Mouse (Mus musculus): Measurements from ENCODE around the gene Tmem114. TPM values are rescaled to one million over a fixed set of nuclear protein-coding genes. Genes with fewer than 3 reads are reported as not detected.

Tmem114 gene
- total and polyA plus RNA-seq, 3 experiments = not detected

DNA sequence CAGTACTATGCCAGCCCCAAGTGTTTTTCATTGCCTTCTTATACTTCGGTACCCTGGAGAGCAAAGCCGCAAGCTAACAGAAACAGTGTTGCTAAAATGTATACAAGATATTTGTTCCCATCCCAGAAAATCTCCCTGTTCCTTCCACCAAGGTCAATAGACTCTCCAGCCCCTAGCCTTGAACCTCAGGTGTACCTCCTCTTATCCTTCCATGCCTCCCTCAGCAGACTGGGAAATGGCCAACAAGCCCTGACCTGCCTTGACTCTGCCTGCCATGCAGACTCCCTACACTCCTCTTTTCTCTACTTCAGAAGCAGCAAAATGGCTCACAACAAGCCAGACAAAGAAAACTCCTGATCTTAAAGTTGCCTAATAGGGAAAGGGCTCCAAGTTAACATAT is 28.4 kb upstream of the Tmem114 start:
- TF ChIP-seq GATA1 (IDR thresholded peaks at IDR 0.05; ENCODE audit: borderline replicate concordance, low read length) (no peak), TAL1 (conservative IDR thresholded peaks at IDR 0.05; ENCODE audit: low read depth, low read length) (no peak), POLR2AphosphoS5 (IDR thresholded peaks at IDR 0.05; ENCODE audit: insufficient replicate concordance, low read depth, low read length) (no peak), CTCF (IDR thresholded peaks at IDR 0.05; ENCODE audit: low read depth, low read length) (no peak), GATA2 (IDR thresholded peaks at IDR 0.05; ENCODE audit: borderline replicate concordance, low read depth, low read length) (no peak)
- Histone ChIP-seq H3K4me3 (ENCODE audit: low read depth, low read length) (no peak overlapping the region), H3K9me3 (replicated peaks) (no peaks in the 10 kb centered on the region), H3K36me3 (replicated peaks) (no peaks in the 10 kb centered on the region), H3K4me1 (ENCODE audit: insufficient read depth, low read depth, low read length) (peaks cover 5% of the 10 kb centered on the region; the same call in 1 of the 2 replicates), H3K27me3 (ENCODE audit: insufficient read depth, low read length) (peaks cover 22% of the 10 kb centered on the region)
- DNase-seq (ENCODE audit: low spot score) (no peak), ATAC-seq (ENCODE audit: extremely low read depth, insufficient number of reproducible peaks, low FRiP score, poor library complexity, severe bottlenecking) (no peak)

DNA sequence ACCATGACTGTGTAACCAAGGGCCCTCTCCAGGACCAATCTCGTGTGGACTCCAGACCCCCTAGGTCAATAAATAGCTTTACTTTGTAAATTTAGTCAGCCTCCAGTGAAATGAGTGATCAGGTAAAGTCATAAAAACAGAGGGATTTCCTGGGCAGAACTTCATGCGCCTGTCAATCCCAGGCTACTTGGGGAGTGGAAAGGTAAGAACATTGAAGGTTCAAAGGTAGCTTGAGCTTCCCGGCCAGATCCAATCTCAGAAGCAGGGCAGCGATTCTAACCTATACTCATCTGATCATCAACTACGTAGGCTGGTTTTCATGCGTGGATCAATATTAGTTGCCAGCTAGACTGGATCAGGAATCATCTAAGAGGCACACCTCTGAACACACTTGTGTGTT is 21.3 kb upstream of the Tmem114 start:
- Histone ChIP-seq H3K4me1 (ENCODE audit: insufficient read depth, low read depth, low read length) (no peaks in the 10 kb centered on the region), H3K36me3 (replicated peaks) (no peaks in the 10 kb centered on the region), H3K9me3 (replicated peaks) (no peaks in the 10 kb centered on the region), H3K4me3 (ENCODE audit: low read depth, low read length) (no peak overlapping the region), H3K27me3 (ENCODE audit: insufficient read depth, low read length) (peaks cover 10% of the 10 kb centered on the region)
- ATAC-seq (ENCODE audit: extremely low read depth, insufficient number of reproducible peaks, low FRiP score, poor library complexity, severe bottlenecking) (no peak), DNase-seq (ENCODE audit: low spot score) (no peak)
- TF ChIP-seq GATA1 (IDR thresholded peaks at IDR 0.05; ENCODE audit: borderline replicate concordance, low read length) (no peak), POLR2AphosphoS5 (IDR thresholded peaks at IDR 0.05; ENCODE audit: insufficient replicate concordance, low read depth, low read length) (no peak)

DNA sequence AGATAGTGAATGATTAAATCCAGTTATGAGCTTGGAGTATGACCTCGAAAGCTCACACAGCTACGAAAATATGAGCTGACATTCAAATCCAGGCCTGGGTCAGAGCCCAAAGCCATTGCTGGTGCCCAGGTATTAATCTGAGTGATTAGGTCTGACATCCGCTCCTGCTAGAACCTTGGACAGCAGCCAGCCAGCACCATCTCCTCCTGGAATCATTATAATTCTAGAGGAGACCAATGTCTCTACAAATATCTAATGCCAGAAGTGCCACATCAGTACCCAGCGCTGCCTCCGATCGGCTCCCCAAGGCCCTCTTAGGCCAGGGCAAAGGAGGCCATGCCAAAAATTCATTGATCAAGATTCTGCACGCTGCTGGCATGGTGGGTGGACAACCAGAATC is 20.0 kb upstream of the Tmem114 start:
- Histone ChIP-seq H3K36me3 (replicated peaks) (no peaks in the 10 kb centered on the region), H3K4me1 (ENCODE audit: insufficient read depth, low read depth, low read length) (no peaks in the 10 kb centered on the region), H3K4me3 (ENCODE audit: low read depth, low read length) (no peak overlapping the region), H3K27me3 (ENCODE audit: insufficient read depth, low read length) (peaks cover 10% of the 10 kb centered on the region), H3K9me3 (replicated peaks) (no peaks in the 10 kb centered on the region)
- DNase-seq (ENCODE audit: low spot score) (no peak), ATAC-seq (ENCODE audit: extremely low read depth, insufficient number of reproducible peaks, low FRiP score, poor library complexity, severe bottlenecking) (no peak)
- TF ChIP-seq GATA2 (IDR thresholded peaks at IDR 0.05; ENCODE audit: borderline replicate concordance, low read depth, low read length) (no peak), GATA1 (IDR thresholded peaks at IDR 0.05; ENCODE audit: borderline replicate concordance, low read length) (no peak), CTCF (IDR thresholded peaks at IDR 0.05; ENCODE audit: low read depth, low read length) (no peak), TAL1 (conservative IDR thresholded peaks at IDR 0.05; ENCODE audit: low read depth, low read length) (no peak), POLR2AphosphoS5 (IDR thresholded peaks at IDR 0.05; ENCODE audit: insufficient replicate concordance, low read depth, low read length) (no peak)

DNA sequence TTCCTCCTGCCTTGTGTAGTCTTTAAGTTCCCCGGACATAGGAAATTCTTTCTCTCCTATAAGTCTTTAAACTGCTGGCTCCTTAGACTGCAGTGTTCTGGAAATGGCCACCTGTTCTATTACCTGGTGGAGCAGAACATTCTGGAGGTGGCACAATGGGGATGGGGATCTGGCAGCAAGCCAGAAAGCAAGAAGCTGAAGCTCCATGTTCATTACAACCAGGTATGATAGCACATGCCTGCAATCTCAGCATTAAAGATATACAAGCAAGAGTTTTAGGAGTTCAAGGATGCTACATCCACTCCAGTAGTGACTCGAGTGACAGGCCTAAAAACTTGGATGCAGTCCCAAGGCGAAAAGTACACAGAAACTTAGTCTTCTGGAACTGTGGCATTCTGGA is 7.7 kb upstream of the Tmem114 start:
- DNase-seq (ENCODE audit: low spot score) (no peak), ATAC-seq (ENCODE audit: extremely low read depth, insufficient number of reproducible peaks, low FRiP score, poor library complexity, severe bottlenecking) (no peak)
- Histone ChIP-seq H3K27me3 (ENCODE audit: insufficient read depth, low read length) (peaks cover 10% of the 10 kb centered on the region), H3K36me3 (replicated peaks) (no peaks in the 10 kb centered on the region), H3K4me1 (ENCODE audit: insufficient read depth, low read depth, low read length) (no peaks in the 10 kb centered on the region), H3K4me3 (ENCODE audit: low read depth, low read length) (no peak overlapping the region), H3K9me3 (replicated peaks) (no peaks in the 10 kb centered on the region)
- TF ChIP-seq TAL1 (conservative IDR thresholded peaks at IDR 0.05; ENCODE audit: low read depth, low read length) = no peak
- TF ChIP-seq POLR2AphosphoS5 (IDR thresholded peaks at IDR 0.05; ENCODE audit: insufficient replicate concordance, low read depth, low read length) = no peak
- no peak for TF ChIP-seq GATA2 (IDR thresholded peaks at IDR 0.05; ENCODE audit: borderline replicate concordance, low read depth, low read length)

DNA sequence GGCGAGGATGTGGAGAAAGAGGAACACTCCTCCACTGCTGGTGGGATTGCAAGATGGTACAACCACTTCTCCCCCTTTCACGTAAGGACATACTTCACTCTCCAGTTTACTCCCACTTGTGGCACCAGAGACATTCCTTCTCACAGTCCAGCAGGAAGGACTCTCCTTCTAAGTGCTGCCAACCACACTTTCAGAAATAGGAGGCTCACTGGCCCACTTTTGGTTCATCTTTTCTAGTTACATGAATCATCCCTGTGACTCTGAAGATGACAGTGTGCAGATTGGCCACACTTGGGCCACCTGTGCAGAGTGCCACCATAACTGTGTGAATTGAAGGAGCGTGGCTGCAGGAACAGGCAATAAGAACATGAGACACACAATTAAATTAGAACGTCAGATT is 4.6 kb upstream of the Tmem114 start:
- no peaks in the 10 kb centered on the region for H3K36me3 ChIP-seq (replicated peaks)
- no peak for DNase-seq (ENCODE audit: low spot score)
- H3K27me3 ChIP-seq (ENCODE audit: insufficient read depth, low read length) = peaks cover 13% of the 10 kb centered on the region
- no peak for ATAC-seq (ENCODE audit: extremely low read depth, insufficient number of reproducible peaks, low FRiP score, poor library complexity, severe bottlenecking)
- H3K9me3 ChIP-seq (replicated peaks) = no peaks in the 10 kb centered on the region
- no peak for TF ChIP-seq POLR2AphosphoS5 (IDR thresholded peaks at IDR 0.05; ENCODE audit: insufficient replicate concordance, low read depth, low read length)
- TF ChIP-seq TAL1 (conservative IDR thresholded peaks at IDR 0.05; ENCODE audit: low read depth, low read length) = no peak
- TF ChIP-seq CTCF (IDR thresholded peaks at IDR 0.05; ENCODE audit: low read depth, low read length) = no peak
- no peak for TF ChIP-seq GATA2 (IDR thresholded peaks at IDR 0.05; ENCODE audit: borderline replicate concordance, low read depth, low read length)
- no peak for TF ChIP-seq GATA1 (IDR thresholded peaks at IDR 0.05; ENCODE audit: borderline replicate concordance, low read length)
- H3K4me1 ChIP-seq (ENCODE audit: insufficient read depth, low read depth, low read length) = no peaks in the 10 kb centered on the region
- no peak overlapping the region for H3K4me3 ChIP-seq (ENCODE audit: low read depth, low read length)

DNA sequence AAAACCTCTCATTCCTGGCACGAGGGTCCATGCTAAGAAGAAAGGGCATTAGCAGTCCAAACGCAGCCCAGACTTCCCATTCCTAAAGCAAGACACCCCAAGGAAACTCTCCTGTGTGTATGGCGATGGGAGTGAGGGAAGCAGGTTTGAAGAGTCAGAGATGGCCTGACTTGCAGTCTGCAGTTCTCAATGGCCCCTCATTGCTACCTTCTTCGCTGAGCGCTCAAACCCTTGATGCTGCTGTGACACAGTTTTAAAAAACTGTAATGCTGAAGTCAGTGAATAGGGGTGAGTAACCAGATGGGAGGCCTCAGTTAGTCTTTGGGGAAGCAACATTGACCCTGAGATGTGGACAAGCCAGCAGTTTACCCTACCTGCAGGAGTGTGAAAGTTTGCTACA is 800 bp upstream of the Tmem114 start:
- H3K9me3 ChIP-seq (replicated peaks) = no peaks in the 10 kb centered on the region
- TF ChIP-seq GATA1 (IDR thresholded peaks at IDR 0.05; ENCODE audit: borderline replicate concordance, low read length) (no peak), GATA2 (IDR thresholded peaks at IDR 0.05; ENCODE audit: borderline replicate concordance, low read depth, low read length) (no peak), TAL1 (conservative IDR thresholded peaks at IDR 0.05; ENCODE audit: low read depth, low read length) (no peak), CTCF (IDR thresholded peaks at IDR 0.05; ENCODE audit: low read depth, low read length) (no peak), POLR2AphosphoS5 (IDR thresholded peaks at IDR 0.05; ENCODE audit: insufficient replicate concordance, low read depth, low read length) (no peak)
- ATAC-seq (ENCODE audit: extremely low read depth, insufficient number of reproducible peaks, low FRiP score, poor library complexity, severe bottlenecking) (no peak), DNase-seq (ENCODE audit: low spot score) (no peak)
- no peaks in the 10 kb centered on the region for H3K36me3 ChIP-seq (replicated peaks)
- no peak overlapping the region for H3K4me3 ChIP-seq (ENCODE audit: low read depth, low read length)
- H3K27me3 ChIP-seq (ENCODE audit: insufficient read depth, low read length) = peaks cover 16% of the 10 kb centered on the region
- H3K4me1 ChIP-seq (ENCODE audit: insufficient read depth, low read depth, low read length) = no peaks in the 10 kb centered on the region

All from G1E (cell line).